Mouse (Mus musculus) adipose tissue, adult 10 weeks (tissue): Measurements from ENCODE around the gene Cnn3. TPM values are rescaled to one million over a fixed set of nuclear protein-coding genes. Genes with fewer than 3 reads are reported as not detected.

ENCODE experiments used
- polyA plus RNA-seq: library from polyadenylated mRNA; stranded (reverse); fragments of 350-450 nt; fragmentation: Illumina TruSeq; extraction: RNeasy Lipid Tissue Mini Kit (QIAGEN cat#74804); gene quantifications from one replicate; pipeline ENCODE4 v1.2.3, GENCODE M21; 2014; ENCODE audit warnings: low read depth, low replicate concordance

Gene Cnn3
- 68.4 TPM for polyA plus RNA-seq

DNA sequence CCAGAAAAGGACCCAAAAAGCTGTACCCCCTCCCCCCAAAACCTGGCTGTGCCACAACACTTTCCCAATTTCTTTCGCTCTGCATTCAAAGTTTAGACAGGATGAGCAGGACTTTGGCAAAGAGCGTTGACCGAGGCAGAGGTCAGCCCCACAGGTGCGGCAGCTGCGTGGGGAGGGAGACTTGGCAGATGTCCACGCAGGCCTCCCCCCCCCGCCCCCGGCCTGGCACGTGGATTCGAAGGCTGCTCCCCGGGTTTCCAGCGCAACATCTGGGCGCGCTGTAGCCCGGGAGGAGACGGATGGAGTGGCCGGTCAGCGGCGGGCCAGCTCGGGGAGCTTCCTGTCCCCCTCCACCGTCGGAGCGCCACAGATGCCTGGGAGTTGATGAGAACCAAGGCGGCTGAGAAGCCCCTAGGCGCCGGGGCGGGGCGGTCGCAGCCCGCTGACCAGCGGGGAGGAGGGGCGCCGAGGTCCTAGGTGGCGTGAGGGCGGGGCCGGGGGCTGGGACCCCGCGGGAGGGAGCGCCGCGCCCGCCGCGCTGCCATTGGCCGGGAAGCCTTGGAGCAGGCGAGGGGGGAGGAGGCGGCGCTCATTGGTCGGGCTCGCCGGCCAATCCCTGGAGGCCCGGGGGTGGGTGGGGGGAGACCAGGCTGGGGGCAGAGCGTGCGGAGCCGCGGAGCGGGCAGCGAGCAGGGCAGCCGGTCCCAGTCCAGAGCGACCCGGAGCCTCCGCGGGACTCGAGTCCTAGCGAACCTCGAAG, at the start of gene Cnn3:
Cnn3 (plus strand) TSS at position 637 of the 760 bp plus-strand sequence.

Other genes with a start within 250 kb of the Cnn3 start
- 11.2 TPM for gene Tmem56, start 143.4 kb upstream of the Cnn3 start, polyA plus RNA-seq
- 21.2 TPM for gene Alg14, start 134.7 kb upstream of the Cnn3 start, polyA plus RNA-seq
- 37.2 TPM for gene Slc44a3, start 105.9 kb downstream of the Cnn3 start, polyA plus RNA-seq
- gene 4930432M17Rik, start 244.3 kb downstream of the Cnn3 start, polyA plus RNA-seq = not detected